Mouse (Mus musculus): ENCODE data around the gene Inpp1. TPM values are rescaled to one million over a fixed set of nuclear protein-coding genes. Genes with fewer than 3 reads are reported as not detected.

Inpp1 gene
- polyA plus RNA-seq, 1 experiment, result 11.6 TPM

DNA sequence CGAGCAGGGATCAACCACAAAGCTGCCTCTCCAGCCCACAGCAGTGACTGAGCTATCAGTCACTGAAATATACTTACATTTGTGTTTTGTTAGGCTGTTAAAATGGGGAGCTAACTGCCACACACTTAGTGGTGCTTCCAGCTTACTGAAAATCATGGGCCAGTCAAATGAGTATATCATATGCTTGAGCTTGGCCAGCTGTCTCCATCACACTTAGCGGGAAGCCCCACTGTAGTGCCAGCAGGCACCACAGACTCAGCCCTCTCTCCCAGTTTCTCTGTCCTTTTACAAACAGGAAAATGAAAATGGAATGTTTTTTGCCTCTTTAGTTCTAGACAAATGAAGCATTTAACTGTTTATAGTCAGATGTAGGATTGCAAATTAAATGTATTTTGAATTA, 21.6 kb downstream of the Inpp1 start:
- Histone ChIP-seq H3K4me3 (ENCODE audit: insufficient read depth, low read length) (no peak overlapping the region), H3K4me1 (ENCODE audit: control insufficient read depth, insufficient read depth, low read length) (peaks cover 25% of the 10 kb centered on the region), H3K27ac (ENCODE audit: insufficient read depth, low read depth, low read length) (no peak overlapping the region)
- TF ChIP-seq CTCF (IDR thresholded peaks at IDR 0.05; ENCODE audit: low read depth, low read length), result no peak
- no peak for TF ChIP-seq POLR2A (IDR thresholded peaks at IDR 0.05; ENCODE audit: borderline replicate concordance, low read depth, low read length)

DNA sequence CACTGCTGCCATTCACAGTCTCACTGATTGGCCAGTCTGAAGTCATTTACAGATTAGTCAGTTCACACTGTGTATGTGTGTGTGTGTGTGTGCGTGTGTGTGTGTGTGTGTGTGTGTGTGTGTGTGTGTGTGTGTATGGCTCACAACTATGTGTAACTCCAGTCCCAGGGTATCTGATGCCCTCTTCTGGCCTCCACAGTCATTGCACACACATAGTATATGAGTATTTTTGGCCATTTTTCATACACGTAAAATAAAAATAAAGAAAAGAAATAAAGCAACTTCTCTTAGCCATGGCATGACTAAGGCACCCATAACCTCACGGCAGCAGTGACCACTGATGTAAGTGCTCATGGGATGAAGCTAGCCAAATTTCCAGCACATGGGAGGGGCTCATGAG, 23.8 kb downstream of the Inpp1 start:
- Histone ChIP-seq H3K4me3 (ENCODE audit: insufficient read depth, low read length) (no peak overlapping the region), H3K4me1 (ENCODE audit: control insufficient read depth, insufficient read depth, low read length) (peaks cover 10% of the 10 kb centered on the region), H3K27ac (ENCODE audit: insufficient read depth, low read depth, low read length) (no peak overlapping the region)
- TF ChIP-seq POLR2A (IDR thresholded peaks at IDR 0.05; ENCODE audit: borderline replicate concordance, low read depth, low read length) (no peak), CTCF (IDR thresholded peaks at IDR 0.05; ENCODE audit: low read depth, low read length) (no peak)

DNA sequence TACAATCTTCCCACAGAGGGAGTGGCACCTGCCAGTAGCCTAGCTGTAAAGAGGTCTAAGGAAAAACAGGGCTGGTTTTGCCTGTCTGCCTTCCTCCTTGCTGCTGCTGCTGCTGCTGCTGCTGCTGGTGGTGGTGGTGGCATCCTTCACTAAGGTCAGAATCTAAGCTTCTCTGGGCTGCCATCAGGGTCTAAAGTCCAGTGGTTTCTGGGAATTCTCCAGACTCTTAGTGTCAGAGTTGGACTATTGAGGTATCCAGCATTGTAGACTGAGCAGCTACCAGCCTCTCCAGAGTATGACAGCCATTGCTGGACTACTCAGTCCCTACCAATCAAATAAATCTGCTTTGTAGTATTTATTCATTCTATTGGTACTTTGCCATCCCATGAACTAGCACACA, 24.8 kb downstream of the Inpp1 start:
- peaks cover 6% of the 10 kb centered on the region for H3K4me1 ChIP-seq (ENCODE audit: control insufficient read depth, insufficient read depth, low read length)
- H3K27ac ChIP-seq (ENCODE audit: insufficient read depth, low read depth, low read length), result no peak overlapping the region
- no peak overlapping the region for H3K4me3 ChIP-seq (ENCODE audit: insufficient read depth, low read length)
- no peak for TF ChIP-seq CTCF (IDR thresholded peaks at IDR 0.05; ENCODE audit: low read depth, low read length)
- TF ChIP-seq POLR2A (IDR thresholded peaks at IDR 0.05; ENCODE audit: borderline replicate concordance, low read depth, low read length), result no peak

DNA sequence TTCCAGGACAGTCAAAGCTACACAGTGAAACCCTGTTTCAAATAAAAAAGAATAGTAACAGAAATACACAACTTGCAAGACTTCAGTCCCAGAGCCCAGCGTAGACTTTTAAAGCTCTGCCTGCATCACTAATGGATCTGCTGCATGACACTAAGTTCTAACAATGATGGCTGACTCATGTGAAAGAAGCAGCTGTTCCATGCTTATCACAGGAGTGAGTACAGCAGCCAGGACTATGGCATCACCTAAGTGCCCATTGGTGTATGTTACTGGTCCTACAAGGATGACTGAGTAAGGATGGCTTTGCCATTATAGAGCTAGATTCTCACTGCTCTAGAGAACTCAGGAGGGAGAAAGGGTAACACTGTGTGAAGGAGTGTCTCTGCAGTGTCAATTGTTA, 30.2 kb downstream of the Inpp1 start:
- TF ChIP-seq CTCF (IDR thresholded peaks at IDR 0.05; ENCODE audit: low read depth, low read length), result no peak
- TF ChIP-seq POLR2A (IDR thresholded peaks at IDR 0.05; ENCODE audit: borderline replicate concordance, low read depth, low read length), result no peak
- H3K27ac ChIP-seq (ENCODE audit: insufficient read depth, low read depth, low read length), result no peak overlapping the region
- no peak overlapping the region for H3K4me3 ChIP-seq (ENCODE audit: insufficient read depth, low read length)
- no peaks in the 10 kb centered on the region for H3K4me1 ChIP-seq (ENCODE audit: control insufficient read depth, insufficient read depth, low read length)

DNA sequence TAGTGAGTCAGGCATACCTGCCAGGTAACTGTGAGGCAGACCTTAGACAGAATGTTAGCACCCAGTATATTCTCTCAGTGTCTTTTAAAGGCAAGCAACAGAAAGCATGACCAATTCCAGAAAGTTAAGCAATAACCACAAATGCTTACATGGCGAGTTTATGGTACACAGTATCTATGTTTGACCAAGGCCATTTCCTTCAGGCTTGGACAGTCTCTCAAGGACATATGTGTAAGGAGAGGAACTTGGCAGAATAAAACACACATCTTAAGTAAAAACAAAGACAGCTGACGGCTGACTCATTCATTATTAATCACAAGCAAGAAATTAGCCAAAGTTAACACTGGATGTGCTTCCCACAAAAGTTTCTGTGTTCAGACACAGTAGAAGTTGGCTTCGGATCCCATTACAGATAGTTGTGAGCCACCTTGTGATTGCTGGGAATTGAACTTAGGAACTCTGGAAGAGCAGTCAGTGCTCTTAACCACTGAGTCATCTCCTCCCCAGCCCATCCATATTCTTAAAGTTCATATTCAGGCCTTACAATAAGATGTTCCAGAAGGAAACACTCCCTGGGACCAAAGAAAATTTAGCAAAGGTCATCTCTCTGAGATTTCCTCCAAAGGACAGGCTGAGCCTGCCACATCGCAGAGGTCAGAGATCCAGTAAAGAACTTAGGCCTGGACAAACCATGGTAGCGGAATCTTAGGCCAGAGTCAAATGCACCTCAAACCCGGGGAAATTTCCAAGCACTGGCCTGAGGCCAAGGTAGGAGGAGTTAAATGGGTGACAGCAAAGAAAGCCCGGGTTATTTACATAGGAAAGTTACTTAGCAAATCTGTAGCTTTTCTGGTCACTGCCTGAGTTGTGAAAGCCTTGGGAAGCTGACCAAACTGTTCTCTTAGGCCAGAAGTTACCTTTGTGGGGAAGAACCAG, 52.0 kb downstream of the Inpp1 start:
- Histone ChIP-seq H3K4me3 (ENCODE audit: insufficient read depth, low read length) (no peak overlapping the region), H3K27ac (ENCODE audit: insufficient read depth, low read depth, low read length) (peak overlapping the region; percentile 99), H3K4me1 (ENCODE audit: control insufficient read depth, insufficient read depth, low read length) (peaks cover 20% of the 10 kb centered on the region)
- TF ChIP-seq CTCF (IDR thresholded peaks at IDR 0.05; ENCODE audit: low read depth, low read length), result no peak
- TF ChIP-seq POLR2A (IDR thresholded peaks at IDR 0.05; ENCODE audit: borderline replicate concordance, low read depth, low read length), result no peak

DNA sequence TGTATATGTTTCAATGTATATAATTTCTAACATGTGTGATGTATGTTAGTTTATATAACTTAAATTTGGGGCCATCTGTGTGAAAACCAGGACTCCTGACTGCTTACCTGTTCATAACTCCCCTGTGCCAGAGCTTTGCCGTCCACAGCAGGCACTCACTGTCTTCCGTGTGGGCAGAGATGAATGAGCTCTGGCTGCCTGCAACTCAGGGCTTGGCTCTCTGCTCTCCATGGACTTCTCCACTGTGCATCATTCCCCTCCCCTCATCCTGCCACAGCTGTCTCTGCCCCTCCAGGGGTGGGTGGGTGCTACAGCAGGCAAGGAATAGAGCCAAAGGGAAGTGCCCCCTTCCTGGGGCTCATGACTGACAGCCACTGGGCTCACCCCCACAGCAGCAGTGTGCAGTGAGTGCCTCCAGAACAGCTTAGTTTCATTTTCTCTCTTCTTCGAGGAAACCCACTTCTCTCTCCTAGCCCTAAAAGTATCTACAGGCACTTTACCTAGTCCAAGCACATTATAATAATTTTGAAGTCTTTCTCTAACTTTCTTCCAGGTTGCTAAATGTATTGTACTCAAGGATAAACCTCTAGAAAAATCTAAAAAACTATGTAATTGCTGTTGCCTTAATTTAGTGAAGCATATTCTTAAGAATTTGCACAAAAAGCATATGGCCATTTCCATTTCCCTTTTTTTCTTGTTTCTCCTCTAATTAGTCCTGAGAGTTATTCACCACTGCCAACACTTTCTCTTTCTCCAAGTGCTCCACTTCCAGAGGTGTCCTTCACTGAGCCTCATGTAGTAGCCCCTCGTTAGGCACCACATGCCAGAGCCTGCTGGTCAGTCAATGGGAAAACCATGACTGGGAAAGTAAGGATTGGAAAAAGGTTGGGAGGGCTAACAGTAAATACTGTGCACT, 53.3 kb downstream of the Inpp1 start:
- H3K27ac ChIP-seq (ENCODE audit: insufficient read depth, low read depth, low read length), result peak overlapping the region; percentile 99
- H3K4me3 ChIP-seq (ENCODE audit: insufficient read depth, low read length), result peak overlapping the region; percentile 31

DNA sequence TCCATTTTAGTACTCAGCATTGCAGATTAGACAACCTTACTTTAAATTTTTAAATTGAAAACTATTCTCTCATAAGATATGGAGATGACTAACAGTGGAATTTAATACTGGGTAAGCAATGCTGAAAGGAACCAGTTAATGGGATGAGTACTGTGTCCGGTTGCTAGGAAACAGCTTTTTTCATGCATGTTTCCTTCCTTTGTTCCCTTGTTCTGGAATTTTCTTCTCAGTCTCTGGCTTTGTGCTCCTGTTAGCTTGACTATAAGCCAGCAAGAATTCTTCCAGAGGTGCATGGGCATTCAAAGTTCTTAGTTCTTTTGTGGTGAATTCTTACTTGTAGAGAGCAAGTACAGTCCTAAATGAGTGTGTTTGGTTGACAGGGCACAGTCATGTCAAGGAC, 59.3 kb downstream of the Inpp1 start:
- Histone ChIP-seq H3K4me1 (ENCODE audit: control insufficient read depth, insufficient read depth, low read length) (peaks cover 15% of the 10 kb centered on the region), H3K27ac (ENCODE audit: insufficient read depth, low read depth, low read length) (no peak overlapping the region), H3K4me3 (ENCODE audit: insufficient read depth, low read length) (no peak overlapping the region)
- no peak for TF ChIP-seq POLR2A (IDR thresholded peaks at IDR 0.05; ENCODE audit: borderline replicate concordance, low read depth, low read length)
- no peak for TF ChIP-seq CTCF (IDR thresholded peaks at IDR 0.05; ENCODE audit: low read depth, low read length)

More for the DNA sequence above, 53.3 kb downstream of the Inpp1 start:
- H3K4me1 ChIP-seq (ENCODE audit: control insufficient read depth, insufficient read depth, low read length), result peaks cover 20% of the 10 kb centered on the region
- no peak for TF ChIP-seq POLR2A (IDR thresholded peaks at IDR 0.05; ENCODE audit: borderline replicate concordance, low read depth, low read length)
- TF ChIP-seq CTCF (IDR thresholded peaks at IDR 0.05; ENCODE audit: low read depth, low read length), result no peak

DNA sequence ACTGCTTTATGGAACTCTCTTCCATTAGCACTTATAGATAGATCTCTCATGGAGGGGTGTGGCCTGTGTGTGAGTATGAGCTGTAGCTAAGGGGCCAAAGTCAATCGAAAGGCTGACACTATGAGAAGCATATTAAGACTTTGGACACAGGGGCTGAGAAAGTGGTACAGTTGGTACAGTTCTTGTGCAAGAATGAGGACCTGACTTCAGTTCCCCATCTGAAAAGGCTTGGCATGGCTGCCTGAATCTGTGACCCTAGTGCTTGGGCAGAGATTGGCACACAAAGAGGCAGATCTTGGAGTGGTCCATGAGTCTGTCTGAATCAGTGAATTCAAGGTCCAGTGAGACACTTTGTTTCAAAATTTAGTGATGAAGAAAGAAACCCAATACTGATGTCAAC, 63.2 kb downstream of the Inpp1 start:
- no peak overlapping the region for H3K4me3 ChIP-seq (ENCODE audit: insufficient read depth, low read length)
- peaks cover 24% of the 10 kb centered on the region for H3K4me1 ChIP-seq (ENCODE audit: control insufficient read depth, insufficient read depth, low read length)
- TF ChIP-seq POLR2A (IDR thresholded peaks at IDR 0.05; ENCODE audit: borderline replicate concordance, low read depth, low read length) (no peak), CTCF (IDR thresholded peaks at IDR 0.05; ENCODE audit: low read depth, low read length) (no peak)
- no peak overlapping the region for H3K27ac ChIP-seq (ENCODE audit: insufficient read depth, low read depth, low read length)

DNA sequence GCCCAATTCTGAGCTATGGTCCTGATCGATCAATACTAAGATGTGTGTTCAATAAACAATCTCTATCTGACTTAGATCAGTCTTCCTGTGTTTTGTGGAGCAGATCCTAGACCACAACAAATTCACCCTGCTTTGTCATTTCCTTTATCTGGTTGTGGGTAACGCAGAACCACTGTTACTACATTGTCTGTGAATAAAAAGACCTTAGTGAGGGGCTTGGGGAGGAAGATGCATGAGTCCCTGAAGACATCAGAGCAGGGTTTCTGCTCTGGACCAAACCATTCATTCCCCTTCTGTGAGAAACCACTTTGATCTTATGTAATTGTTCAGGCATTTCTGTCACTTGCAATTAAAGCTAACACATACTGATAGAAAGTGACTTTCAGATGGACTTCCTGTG, 63.7 kb downstream of the Inpp1 start:
- TF ChIP-seq POLR2A (IDR thresholded peaks at IDR 0.05; ENCODE audit: borderline replicate concordance, low read depth, low read length), result no peak
- TF ChIP-seq CTCF (IDR thresholded peaks at IDR 0.05; ENCODE audit: low read depth, low read length), result no peak
- peaks cover 24% of the 10 kb centered on the region for H3K4me1 ChIP-seq (ENCODE audit: control insufficient read depth, insufficient read depth, low read length)

More for the DNA sequence above, 63.7 kb downstream of the Inpp1 start:
- H3K4me3 ChIP-seq (ENCODE audit: insufficient read depth, low read length), result no peak overlapping the region
- no peak overlapping the region for H3K27ac ChIP-seq (ENCODE audit: insufficient read depth, low read depth, low read length)
